Mouse (Mus musculus): ENCODE data around the gene Nav2. TPM values are rescaled to one million over a fixed set of nuclear protein-coding genes. Genes with fewer than 3 reads are reported as not detected.

The Nav2 gene
- polyA plus RNA-seq, 1 experiment from 2014 or later: 25.8 TPM

DNA sequence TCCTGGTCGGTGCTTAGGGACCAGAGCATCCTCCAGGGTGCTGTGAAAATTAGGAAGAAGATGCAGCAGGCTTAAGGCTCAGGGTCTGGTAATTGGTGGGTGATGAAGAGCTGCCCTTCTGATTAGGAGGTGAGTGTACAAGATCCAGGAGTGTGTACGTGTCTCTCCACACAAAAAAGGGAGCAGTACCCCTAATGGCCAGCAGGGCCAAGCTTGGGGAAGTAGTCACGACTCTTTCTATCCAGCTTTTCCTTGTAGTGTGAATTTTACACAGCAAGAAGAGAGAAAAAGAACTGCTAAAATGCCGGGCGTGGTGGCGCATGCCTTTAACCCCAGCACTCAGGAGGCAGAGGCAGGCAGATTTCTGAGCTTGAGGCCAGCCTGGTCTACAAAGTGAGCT, 399.2 kb downstream of the Nav2 start:
- Histone ChIP-seq H3K4me3 (no peak overlapping the region), H3K27me3 (peaks cover 6% of the 10 kb centered on the region; the same call in 1 of the 2 replicates), H3K4me2 (replicated peaks) (no peak overlapping the region), H3K36me3 (peaks cover 6% of the 10 kb centered on the region; the same call in 1 of the 2 replicates), H3K9ac (no peak overlapping the region), H3K27ac (no peak overlapping the region), H3K9me3 (replicated peaks) (0 out of 2 replicates have a peak, but pooled peaks cover 7% of the 10 kb centered on the region), H3K4me1 (peaks cover 26% of the 10 kb centered on the region)
- no peak for ATAC-seq (ENCODE audit: low FRiP score)
- WGBS: 86% methylated on average over 6 of the region's 6 CpGs

DNA sequence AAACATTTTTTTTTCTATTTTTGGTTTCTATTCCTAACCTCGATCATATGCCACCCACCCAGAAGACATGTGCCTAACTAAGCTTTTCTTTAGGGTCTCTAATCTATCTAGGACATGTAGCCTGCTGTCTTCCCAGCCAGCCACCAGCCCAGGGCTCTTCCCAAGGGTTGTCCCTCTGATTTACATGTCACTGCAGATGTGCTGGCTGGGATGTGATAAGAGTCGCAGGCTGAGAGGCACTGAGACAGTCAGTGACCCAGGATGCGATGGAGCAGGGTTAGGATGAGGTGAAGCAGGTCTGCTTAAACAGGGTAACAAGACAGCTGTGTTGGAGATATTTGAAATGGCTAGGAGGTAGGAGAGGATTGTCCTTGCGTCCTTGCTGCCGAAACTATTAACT, 401.2 kb downstream of the Nav2 start:
- H3K36me3 ChIP-seq: peaks cover 6% of the 10 kb centered on the region; the same call in 1 of the 2 replicates
- 0 out of 2 replicates have a peak, but pooled peaks cover 7% of the 10 kb centered on the region for H3K9me3 ChIP-seq (replicated peaks)
- H3K4me1 ChIP-seq: peaks cover 10% of the 10 kb centered on the region
- H3K4me3 ChIP-seq: no peak overlapping the region
- no peaks in the 10 kb centered on the region for H3K27me3 ChIP-seq
- no peak for ATAC-seq (ENCODE audit: low FRiP score)
- H3K27ac ChIP-seq: no peak overlapping the region
- H3K9ac ChIP-seq: no peak overlapping the region
- H3K4me2 ChIP-seq (replicated peaks): no peak overlapping the region
- WGBS: 76% methylated on average over 5 of the region's 5 CpGs

DNA sequence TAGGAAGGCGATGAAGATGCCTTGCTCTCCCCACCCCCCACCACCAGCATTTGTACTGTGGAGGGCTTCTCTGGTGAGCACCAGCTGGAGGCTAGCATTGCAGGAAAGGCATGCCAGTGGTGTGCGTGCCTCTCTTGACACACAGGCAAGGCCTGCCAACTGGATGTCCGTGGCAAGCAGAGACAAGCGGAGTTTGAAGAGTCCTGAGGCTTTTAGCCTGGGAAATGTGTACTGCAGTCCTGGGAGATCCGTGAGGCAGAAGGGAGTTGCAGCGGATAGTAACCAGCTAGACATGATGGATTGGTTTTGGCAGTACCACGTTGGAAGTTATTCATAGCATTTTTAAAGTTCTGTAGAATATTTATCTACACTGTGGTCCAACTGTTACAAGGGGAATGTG, 405.4 kb downstream of the Nav2 start:
- Histone ChIP-seq H3K9me3 (replicated peaks) (0 out of 2 replicates have a peak, but pooled peaks cover 7% of the 10 kb centered on the region), H3K4me3 (no peak overlapping the region), H3K27me3 (no peaks in the 10 kb centered on the region), H3K27ac (no peak overlapping the region), H3K9ac (no peak overlapping the region), H3K36me3 (peaks cover 6% of the 10 kb centered on the region; the same call in 1 of the 2 replicates), H3K4me2 (replicated peaks) (no peak overlapping the region), H3K4me1 (peaks cover 2% of the 10 kb centered on the region; the same call in 1 of the 2 replicates)
- ATAC-seq (ENCODE audit: low FRiP score): no peak
- 77% methylated on average over 7 of the region's 7 CpGs for WGBS

DNA sequence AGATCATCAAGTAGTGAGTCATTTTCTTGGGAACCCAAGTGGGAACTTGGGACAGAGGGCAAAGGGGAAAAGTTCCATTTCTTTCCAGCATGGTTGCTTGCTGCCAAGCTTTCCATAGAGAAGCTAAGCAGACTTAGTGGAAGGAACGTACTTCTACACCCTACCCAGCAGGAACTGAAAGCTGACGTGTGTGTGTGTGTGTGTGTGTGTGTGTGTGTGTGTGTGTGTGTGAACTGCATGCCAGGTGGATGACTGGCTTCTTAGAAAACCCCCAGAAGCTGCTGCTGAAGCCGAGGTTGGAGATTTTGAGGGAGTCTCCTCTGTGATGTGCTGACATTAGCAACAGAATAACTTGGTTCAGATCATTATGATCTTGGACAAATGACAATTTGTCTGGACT, 406.5 kb downstream of the Nav2 start:
- Histone ChIP-seq H3K4me1 (no peaks in the 10 kb centered on the region), H3K27me3 (no peaks in the 10 kb centered on the region), H3K36me3 (peaks cover 6% of the 10 kb centered on the region; the same call in 1 of the 2 replicates), H3K4me2 (replicated peaks) (no peak overlapping the region), H3K4me3 (no peak overlapping the region), H3K9me3 (replicated peaks) (0 out of 2 replicates have a peak, but pooled peaks cover 7% of the 10 kb centered on the region), H3K9ac (no peak overlapping the region), H3K27ac (no peak overlapping the region)
- ATAC-seq (ENCODE audit: low FRiP score): no peak
- WGBS: 86% methylated on average over 3 of the region's 3 CpGs

- Histone ChIP-seq H3K9me3 (replicated peaks) (0 out of 2 replicates have a peak, but pooled peaks cover 7% of the 10 kb centered on the region), H3K4me2 (replicated peaks) (no peak overlapping the region), H3K4me1 (peaks cover 4% of the 10 kb centered on the region), H3K9ac (no peak overlapping the region), H3K27me3 (no peaks in the 10 kb centered on the region), H3K4me3 (no peak overlapping the region), H3K27ac (no peak overlapping the region), H3K36me3 (peaks cover 6% of the 10 kb centered on the region; the same call in 1 of the 2 replicates)
- ATAC-seq (ENCODE audit: low FRiP score): no peak
- 84% methylated on average over 3 of the region's 3 CpGs for WGBS
Measured at GRCm38 (mm10) chr7:49316600-49316999, 408.1 kb downstream of the Nav2 start.

DNA sequence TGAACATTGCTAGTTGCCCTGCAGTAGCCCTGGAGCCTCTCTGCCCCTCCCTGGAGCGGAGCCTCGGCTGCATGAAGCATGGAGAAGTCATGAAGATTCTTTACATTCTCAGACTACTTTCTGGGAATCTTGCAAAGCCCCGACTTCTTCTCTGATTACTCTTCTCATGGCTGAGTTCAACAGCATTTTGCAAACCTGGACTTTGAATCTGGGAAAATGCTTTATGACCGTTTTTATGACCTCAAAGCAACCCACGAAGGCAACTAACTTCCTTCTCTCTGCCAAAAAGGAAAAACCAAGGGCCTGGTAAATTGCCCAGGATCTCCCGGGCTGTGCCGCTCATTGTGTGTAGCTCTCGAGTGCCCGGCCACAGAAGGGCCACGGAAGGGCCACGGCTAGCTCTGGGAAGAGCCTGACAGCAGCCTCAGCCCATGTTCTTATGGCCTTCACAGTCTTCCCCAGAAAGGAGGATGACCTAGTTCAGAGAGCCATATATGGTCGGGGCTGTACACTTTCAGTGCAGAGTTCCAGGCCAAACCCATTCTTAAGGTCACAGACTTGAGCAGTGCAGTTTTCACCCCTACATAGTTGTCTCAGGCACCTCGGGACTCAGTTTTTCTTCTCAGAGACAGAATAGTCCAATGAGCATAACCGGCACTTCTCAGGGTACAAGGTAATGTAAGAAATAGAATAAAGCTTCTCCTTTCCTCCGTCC, 409.8 kb downstream of the Nav2 start:
- Histone ChIP-seq H3K4me3 (no peak overlapping the region), H3K4me1 (peaks cover 8% of the 10 kb centered on the region), H3K9ac (no peak overlapping the region), H3K27me3 (no peaks in the 10 kb centered on the region), H3K9me3 (replicated peaks) (no peaks in the 10 kb centered on the region), H3K27ac (no peak overlapping the region), H3K36me3 (no peaks in the 10 kb centered on the region), H3K4me2 (replicated peaks) (no peak overlapping the region)
- WGBS: 93% methylated on average over 15 of the region's 15 CpGs
- ATAC-seq (ENCODE audit: low FRiP score): no peak

- 86% methylated on average over 8 of the region's 8 CpGs for WGBS
Measured at GRCm38 (mm10) chr7:49318898-49319293, 410.4 kb downstream of the Nav2 start.

GRCm38 (mm10) chr7:49319981-49320380, 411.5 kb downstream of the Nav2 start:
- no peaks in the 10 kb centered on the region for H3K27me3 ChIP-seq
- H3K4me3 ChIP-seq: no peak overlapping the region
- H3K9me3 ChIP-seq (replicated peaks): no peaks in the 10 kb centered on the region
- no peak overlapping the region for H3K27ac ChIP-seq
- H3K9ac ChIP-seq: no peak overlapping the region
- ATAC-seq (ENCODE audit: low FRiP score): no peak
- H3K4me2 ChIP-seq (replicated peaks): no peak overlapping the region
- H3K4me1 ChIP-seq: peaks cover 8% of the 10 kb centered on the region
- WGBS: 90% methylated on average over 1 of the region's 1 CpGs
- H3K36me3 ChIP-seq: no peaks in the 10 kb centered on the region

More at GRCm38 (mm10) chr7:49318898-49319293, 410.4 kb downstream of the Nav2 start:
- Histone ChIP-seq H3K36me3 (no peaks in the 10 kb centered on the region), H3K4me1 (peaks cover 8% of the 10 kb centered on the region), H3K27ac (no peak overlapping the region), H3K9me3 (replicated peaks) (no peaks in the 10 kb centered on the region), H3K4me3 (no peak overlapping the region), H3K27me3 (no peaks in the 10 kb centered on the region), H3K9ac (no peak overlapping the region), H3K4me2 (replicated peaks) (no peak overlapping the region)
- no peak for ATAC-seq (ENCODE audit: low FRiP score)

GRCm38 (mm10) chr7:49321124-49321531, 412.6 kb downstream of the Nav2 start:
- Histone ChIP-seq H3K9ac (no peak overlapping the region), H3K4me2 (replicated peaks) (no peak overlapping the region), H3K36me3 (no peaks in the 10 kb centered on the region), H3K27me3 (no peaks in the 10 kb centered on the region), H3K4me1 (peaks cover 19% of the 10 kb centered on the region), H3K4me3 (no peak overlapping the region), H3K27ac (no peak overlapping the region), H3K9me3 (replicated peaks) (no peaks in the 10 kb centered on the region)
- 78% methylated on average over 8 of the region's 8 CpGs for WGBS
- no peak for ATAC-seq (ENCODE audit: low FRiP score)

- ATAC-seq (ENCODE audit: low FRiP score): no peak
Measured at GRCm38 (mm10) chr7:49322179-49322578, 413.7 kb downstream of the Nav2 start.

GRCm38 (mm10) chr7:49324575-49324974, 416.1 kb downstream of the Nav2 start:
- no peak overlapping the region for H3K27ac ChIP-seq
- no peak for ATAC-seq (ENCODE audit: low FRiP score)
- H3K27me3 ChIP-seq: no peaks in the 10 kb centered on the region
- no peak overlapping the region for H3K9ac ChIP-seq
- no peaks in the 10 kb centered on the region for H3K36me3 ChIP-seq
- H3K4me1 ChIP-seq: peaks cover 22% of the 10 kb centered on the region
- no peak overlapping the region for H3K4me2 ChIP-seq (replicated peaks)
- 91% methylated on average over 2 of the region's 2 CpGs for WGBS
- no peaks in the 10 kb centered on the region for H3K9me3 ChIP-seq (replicated peaks)
- no peak overlapping the region for H3K4me3 ChIP-seq

More at GRCm38 (mm10) chr7:49322179-49322578, 413.7 kb downstream of the Nav2 start:
- no peaks in the 10 kb centered on the region for H3K36me3 ChIP-seq
- no peak overlapping the region; the same call in 1 of the 2 replicates for H3K27ac ChIP-seq
- H3K9me3 ChIP-seq (replicated peaks): no peaks in the 10 kb centered on the region
- H3K4me1 ChIP-seq: peaks cover 20% of the 10 kb centered on the region
- no peaks in the 10 kb centered on the region for H3K27me3 ChIP-seq
- H3K4me2 ChIP-seq (replicated peaks): no peak overlapping the region
- no peak overlapping the region for H3K4me3 ChIP-seq
- 83% methylated on average over 2 of the region's 2 CpGs for WGBS
- H3K9ac ChIP-seq: no peak overlapping the region

GRCm38 (mm10) chr7:49326136-49326722, 417.7 kb downstream of the Nav2 start:
- H3K4me3 ChIP-seq: no peak overlapping the region
- WGBS: 42% methylated on average over 5 of the region's 5 CpGs
- no peak overlapping the region for H3K9ac ChIP-seq
- no peaks in the 10 kb centered on the region for H3K9me3 ChIP-seq (replicated peaks)
- H3K36me3 ChIP-seq: no peaks in the 10 kb centered on the region
- H3K27ac ChIP-seq: no peak overlapping the region
- peaks cover 23% of the 10 kb centered on the region for H3K4me1 ChIP-seq
- ATAC-seq (ENCODE audit: low FRiP score): no peak
- no peaks in the 10 kb centered on the region for H3K27me3 ChIP-seq
- H3K4me2 ChIP-seq (replicated peaks): no peak overlapping the region

All from hindbrain, embryonic 12.5 days (tissue).